Mouse (Mus musculus): ENCODE data around the gene Tspyl2. TPM values are rescaled to one million over a fixed set of nuclear protein-coding genes. Genes with fewer than 3 reads are reported as not detected.
"Not testable (repeated sequence)": the region's sequence is repeated elsewhere in the genome, so short reads cannot be mapped to it uniquely, and the experiment has no call there.

The Tspyl2 gene
- polyA plus RNA-seq (2015; fragmentation: Nextera tagmentation; extraction: Ambion mirVana) = 50.8 and 56.4 TPM in 2 replicates

GRCm38 (mm10) chrX:152342358-152342901, at the start of gene Tspyl2:
TSS of gene Tspyl2 (minus strand) at chrX:152342425.
- Histone ChIP-seq H3K27me3 (peaks cover 93% of the 10 kb centered on the region), H3K9me3 (no peaks in the 10 kb centered on the region), H3K36me3 (peaks cover 32% of the 10 kb centered on the region), H3K4me2 (replicated peaks) (peak within 1 kb of the TSS; percentile 61), H3K9ac (replicated peaks) (peak within 1 kb of the TSS; percentile 80), H3K27ac (peak within 1 kb of the TSS; percentile 88), H3K4me3 (replicated peaks) (peak within 1 kb of the TSS; percentile 65), H3K4me1 (replicated peaks) (peaks cover 25% of the 10 kb centered on the region)
- WGBS = 18% methylated on average over 27 of the region's 27 CpGs
- ATAC-seq = peak; percentile 99

- Histone ChIP-seq H3K27ac (peak within 1 kb of the TSS; percentile 87), H3K36me3 (no peaks in the 10 kb centered on the region), H3K9me3 (no peaks in the 10 kb centered on the region), H3K4me3 (replicated peaks) (peak within 1 kb of the TSS; percentile 60), H3K27me3 (peaks cover 70% of the 10 kb centered on the region), H3K4me1 (replicated peaks) (peaks cover 32% of the 10 kb centered on the region), H3K9ac (replicated peaks) (peak within 1 kb of the TSS; percentile 77), H3K4me2 (replicated peaks) (peak within 1 kb of the TSS; percentile 70)
- 25% methylated on average over 21 of the region's 24 CpGs for WGBS
- peak; percentile 96 for ATAC-seq
Measured at GRCm38 (mm10) chrX:152368397-152369273, 26.4 kb upstream of the Tspyl2 start, which contains the start of gene Gpr173. TSS of gene Gpr173 (minus strand) at chrX:152368704.

- H3K36me3 ChIP-seq = no peaks in the 10 kb centered on the region
- peak overlapping the region; percentile 77 for H3K9ac ChIP-seq (replicated peaks)
- H3K9me3 ChIP-seq = no peaks in the 10 kb centered on the region
- H3K27me3 ChIP-seq = peaks cover 71% of the 10 kb centered on the region
- ATAC-seq = peak; percentile 60
- WGBS = 31% methylated on average over 4 of the region's 4 CpGs
- peak overlapping the region; percentile 87 for H3K27ac ChIP-seq
- H3K4me3 ChIP-seq (replicated peaks) = peak overlapping the region; percentile 60
- peak overlapping the region; percentile 70 for H3K4me2 ChIP-seq (replicated peaks)
- H3K4me1 ChIP-seq (replicated peaks) = peaks cover 32% of the 10 kb centered on the region
Measured at GRCm38 (mm10) chrX:152368054-152368396, 25.8 kb upstream of the Tspyl2 start.

GRCm38 (mm10) chrX:152366418-152366817, 24.2 kb upstream of the Tspyl2 start:
- Histone ChIP-seq H3K27me3 (peaks cover 76% of the 10 kb centered on the region), H3K9ac (replicated peaks) (peak overlapping the region; percentile 77)

GRCm38 (mm10) chrX:152352553-152353153, 10.4 kb upstream of the Tspyl2 start:
- H3K9ac ChIP-seq (replicated peaks) = no peak overlapping the region
- H3K36me3 ChIP-seq = no peaks in the 10 kb centered on the region
- no peak overlapping the region for H3K4me2 ChIP-seq (replicated peaks)
- H3K27me3 ChIP-seq = peaks cover 50% of the 10 kb centered on the region
- H3K27ac ChIP-seq = no peak overlapping the region
- ATAC-seq = peak; percentile 84
- no peak overlapping the region for H3K4me3 ChIP-seq (replicated peaks)
- WGBS = 26% methylated on average over 5 of the region's 5 CpGs
- H3K9me3 ChIP-seq = no peaks in the 10 kb centered on the region
- H3K4me1 ChIP-seq (replicated peaks) = no peaks in the 10 kb centered on the region

More at GRCm38 (mm10) chrX:152366418-152366817, 24.2 kb upstream of the Tspyl2 start:
- ATAC-seq = no peak
- Histone ChIP-seq H3K4me3 (replicated peaks) (peak overlapping the region; percentile 60), H3K4me1 (replicated peaks) (peaks cover 32% of the 10 kb centered on the region), H3K9me3 (no peaks in the 10 kb centered on the region), H3K36me3 (no peaks in the 10 kb centered on the region), H3K27ac (no peak overlapping the region), H3K4me2 (replicated peaks) (peak overlapping the region; percentile 70)
- 100% methylated on average over 1 of the region's 2 CpGs for WGBS

GRCm38 (mm10) chrX:152347041-152347440, 4.8 kb upstream of the Tspyl2 start:
- Histone ChIP-seq H3K4me1 (replicated peaks) (no peaks in the 10 kb centered on the region), H3K4me3 (replicated peaks) (no peak overlapping the region), H3K27ac (no peak overlapping the region), H3K27me3 (peaks cover 74% of the 10 kb centered on the region), H3K9me3 (no peaks in the 10 kb centered on the region), H3K9ac (replicated peaks) (no peak overlapping the region), H3K36me3 (peaks cover 13% of the 10 kb centered on the region), H3K4me2 (replicated peaks) (no peak overlapping the region)
- ATAC-seq = no peak
- 93% methylated on average over 14 of the region's 14 CpGs for WGBS

GRCm38 (mm10) chrX:152346587-152346986, 4.4 kb upstream of the Tspyl2 start:
- H3K27me3 ChIP-seq = peaks cover 78% of the 10 kb centered on the region
- no peak for ATAC-seq
- no peak overlapping the region for H3K4me2 ChIP-seq (replicated peaks)
- H3K36me3 ChIP-seq = peaks cover 13% of the 10 kb centered on the region
- no peak overlapping the region for H3K9ac ChIP-seq (replicated peaks)
- 94% methylated on average over 15 of the region's 15 CpGs for WGBS
- H3K27ac ChIP-seq = no peak overlapping the region
- H3K9me3 ChIP-seq = no peaks in the 10 kb centered on the region
- no peak overlapping the region for H3K4me3 ChIP-seq (replicated peaks)
- H3K4me1 ChIP-seq (replicated peaks) = no peaks in the 10 kb centered on the region

GRCm38 (mm10) chrX:152342903-152343302, 678 bp upstream of the Tspyl2 start:
- Histone ChIP-seq H3K27me3 (peaks cover 92% of the 10 kb centered on the region), H3K9me3 (no peaks in the 10 kb centered on the region), H3K4me1 (replicated peaks) (peaks cover 22% of the 10 kb centered on the region), H3K9ac (replicated peaks) (no peak overlapping the region), H3K36me3 (peaks cover 32% of the 10 kb centered on the region), H3K4me3 (replicated peaks) (peak overlapping the region; percentile 65), H3K4me2 (replicated peaks) (peak overlapping the region; percentile 49), H3K27ac (peak overlapping the region; percentile 87)
- ATAC-seq = no peak
- WGBS = 32% methylated on average over 6 of the region's 6 CpGs

GRCm38 (mm10) chrX:152341496-152341895, 729 bp downstream of the Tspyl2 start:
- peak overlapping the region; percentile 80 for H3K9ac ChIP-seq (replicated peaks)
- peaks cover 24% of the 10 kb centered on the region for H3K36me3 ChIP-seq
- H3K4me3 ChIP-seq (replicated peaks) = peak overlapping the region; percentile 65
- peaks cover 93% of the 10 kb centered on the region for H3K27me3 ChIP-seq
- peak overlapping the region; percentile 61 for H3K4me2 ChIP-seq (replicated peaks)
- ATAC-seq = no peak
- peaks cover 29% of the 10 kb centered on the region for H3K4me1 ChIP-seq (replicated peaks)
- H3K9me3 ChIP-seq = no peaks in the 10 kb centered on the region
- WGBS = 34% methylated on average over 11 of the region's 11 CpGs
- peak overlapping the region; percentile 88 for H3K27ac ChIP-seq

GRCm38 (mm10) chrX:152336546-152337332, 5.5 kb downstream of the Tspyl2 start:
- peak; percentile 100 for ATAC-seq
- Histone ChIP-seq H3K36me3 (peaks cover 19% of the 10 kb centered on the region), H3K4me1 (replicated peaks) (peaks cover 29% of the 10 kb centered on the region), H3K9me3 (no peaks in the 10 kb centered on the region), H3K4me2 (replicated peaks) (peak overlapping the region; percentile 53), H3K9ac (replicated peaks) (peak overlapping the region; percentile 68), H3K27ac (peak overlapping the region; percentile 95), H3K27me3 (peaks cover 69% of the 10 kb centered on the region), H3K4me3 (replicated peaks) (peak overlapping the region; percentile 29)
- WGBS = 14% methylated on average over 33 of the region's 33 CpGs

GRCm38 (mm10) chrX:152336123-152336522, 6.1 kb downstream of the Tspyl2 start:
- peaks cover 19% of the 10 kb centered on the region for H3K36me3 ChIP-seq
- 53% methylated on average over 4 of the region's 4 CpGs for WGBS
- H3K4me3 ChIP-seq (replicated peaks); H3K9me3 ChIP-seq; H3K9ac ChIP-seq (replicated peaks): not testable (repeated sequence)
- H3K4me1 ChIP-seq (replicated peaks) = peaks cover 27% of the 10 kb centered on the region
- H3K27ac ChIP-seq = peak overlapping the region; percentile 95
- peak overlapping the region; percentile 20; the same call in 1 of the 2 replicates for H3K4me2 ChIP-seq (replicated peaks)
- H3K27me3 ChIP-seq = peaks cover 63% of the 10 kb centered on the region
- ATAC-seq = peak; percentile 55
